Mouse (Mus musculus) stomach, embryonic 16.5 days (tissue): ENCODE measurements around the gene Akt1. TPM values are rescaled to one million over a fixed set of nuclear protein-coding genes. Genes with fewer than 3 reads are reported as not detected.

Source experiments
- microRNA-seq: library from miRNA; unstranded; fragments of <30 nt; microRNA quantifications from one replicate; pipeline ENCODE4, GENCODE M21; 2016
- polyA plus RNA-seq: library from polyadenylated mRNA; unstranded; fragments of >200 nt; fragmentation: Nextera tagmentation; extraction: Ambion mirVana; gene quantifications from 2 replicates; pipeline ENCODE4 v1.2.1, GENCODE M21; 2015

The Akt1 gene
- polyA plus RNA-seq, 1 experiment from 2014 or later = 50.7 TPM

Small RNA genes within 50 kb of the gene (microRNA-seq; reads per million reads assigned to microRNA genes)
- gene Mir6939 = 0.83 reads per million

Other genes starting within 250 kb of the Akt1 start
- 0.19 and 0.22 TPM in 2 replicates for gene A530016L24Rik, start 185.4 kb downstream of the Akt1 start, polyA plus RNA-seq
- 2.4 TPM in 2 replicates for gene Tmem179, start 158.1 kb downstream of the Akt1 start, polyA plus RNA-seq
- gene Inf2, start 86.1 kb downstream of the Akt1 start, polyA plus RNA-seq = 2.9 and 3.9 TPM in 2 replicates
- gene Adssl1, start 54.8 kb downstream of the Akt1 start, polyA plus RNA-seq = 2.7 and 10.3 TPM in 2 replicates
- gene Siva1, start 30.2 kb downstream of the Akt1 start, polyA plus RNA-seq = 152 and 171 TPM in 2 replicates
- 9.7 and 12.2 TPM in 2 replicates for gene Zbtb42, start 3.9 kb upstream of the Akt1 start, polyA plus RNA-seq
- gene Cep170b, start 45.6 kb upstream of the Akt1 start, polyA plus RNA-seq = 19.8 and 21.9 TPM in 2 replicates
- gene Pld4, start 85.8 kb upstream of the Akt1 start, polyA plus RNA-seq = 13.7 and 17.1 TPM in 2 replicates
- gene Ahnak2, start 127.8 kb upstream of the Akt1 start, polyA plus RNA-seq = 4.9 and 5.4 TPM in 2 replicates
- 5.8 and 6.9 TPM in 2 replicates for gene Clba1, start 134.1 kb upstream of the Akt1 start, polyA plus RNA-seq
- gene Cdca4, start 154.5 kb upstream of the Akt1 start, polyA plus RNA-seq = 87.7 and 87.9 TPM in 2 replicates
- gene Gpr132, start 193.3 kb upstream of the Akt1 start, polyA plus RNA-seq = 0.15 and 0.22 TPM in 2 replicates